Mouse (Mus musculus): ENCODE data around the gene Ephb3. TPM values are rescaled to one million over a fixed set of nuclear protein-coding genes. Genes with fewer than 3 reads are reported as not detected.
A peak's percentile ranks its signal among the peaks of the same experiment; 100 is the strongest.

Ephb3 gene
- polyA plus RNA-seq, 1 experiment, result not detected

GRCm38 (mm10) chr16:21235135-21235534 is 30.6 kb downstream of the Ephb3 start:
- no peak overlapping the region for H3K4me3 ChIP-seq (ENCODE audit: insufficient read depth, low read depth, low read length)
- WGBS, result 87% methylated on average over 8 of the region's 8 CpGs
- H3K4me1 ChIP-seq (ENCODE audit: control insufficient read depth, insufficient read depth, low read length), result peaks cover 9% of the 10 kb centered on the region; the same call in 1 of the 2 replicates
- H3K27ac ChIP-seq (ENCODE audit: insufficient read depth, low read depth, low read length), result no peak overlapping the region
- TF ChIP-seq CTCF (IDR thresholded peaks at IDR 0.05; ENCODE audit: insufficient read depth, low read depth, low read length) (no peak), POLR2A (IDR thresholded peaks at IDR 0.05; ENCODE audit: insufficient read depth, low read depth, low read length) (no peak)

GRCm38 (mm10) chr16:21238722-21239121 is 34.2 kb downstream of the Ephb3 start:
- 41% methylated on average over 5 of the region's 5 CpGs for WGBS
- no peak overlapping the region for H3K27ac ChIP-seq (ENCODE audit: insufficient read depth, low read depth, low read length)
- H3K4me3 ChIP-seq (ENCODE audit: insufficient read depth, low read depth, low read length), result no peak overlapping the region
- H3K4me1 ChIP-seq (ENCODE audit: control insufficient read depth, insufficient read depth, low read length), result peaks cover 12% of the 10 kb centered on the region; the same call in 1 of the 2 replicates
- no peak for TF ChIP-seq POLR2A (IDR thresholded peaks at IDR 0.05; ENCODE audit: insufficient read depth, low read depth, low read length)
- TF ChIP-seq CTCF (IDR thresholded peaks at IDR 0.05; ENCODE audit: insufficient read depth, low read depth, low read length), result no peak

GRCm38 (mm10) chr16:21240547-21240946 is 36.0 kb downstream of the Ephb3 start:
- no peak for TF ChIP-seq POLR2A (IDR thresholded peaks at IDR 0.05; ENCODE audit: insufficient read depth, low read depth, low read length)
- TF ChIP-seq CTCF (IDR thresholded peaks at IDR 0.05; ENCODE audit: insufficient read depth, low read depth, low read length), result no peak
- Histone ChIP-seq H3K4me1 (ENCODE audit: control insufficient read depth, insufficient read depth, low read length) (peaks cover 12% of the 10 kb centered on the region; the same call in 1 of the 2 replicates), H3K27ac (ENCODE audit: insufficient read depth, low read depth, low read length) (no peak overlapping the region), H3K4me3 (ENCODE audit: insufficient read depth, low read depth, low read length) (no peak overlapping the region)
- WGBS, result 96% methylated on average over 3 of the region's 3 CpGs

GRCm38 (mm10) chr16:21241030-21241429 is 36.5 kb downstream of the Ephb3 start:
- TF ChIP-seq POLR2A (IDR thresholded peaks at IDR 0.05; ENCODE audit: insufficient read depth, low read depth, low read length), result no peak
- no peak for TF ChIP-seq CTCF (IDR thresholded peaks at IDR 0.05; ENCODE audit: insufficient read depth, low read depth, low read length)
- H3K27ac ChIP-seq (ENCODE audit: insufficient read depth, low read depth, low read length), result no peak overlapping the region
- no peak overlapping the region for H3K4me3 ChIP-seq (ENCODE audit: insufficient read depth, low read depth, low read length)
- peaks cover 12% of the 10 kb centered on the region; the same call in 1 of the 2 replicates for H3K4me1 ChIP-seq (ENCODE audit: control insufficient read depth, insufficient read depth, low read length)

- peaks cover 24% of the 10 kb centered on the region for H3K4me1 ChIP-seq (ENCODE audit: control insufficient read depth, insufficient read depth, low read length)
- TF ChIP-seq POLR2A (IDR thresholded peaks at IDR 0.05; ENCODE audit: insufficient read depth, low read depth, low read length), result no peak
- no peak for TF ChIP-seq CTCF (IDR thresholded peaks at IDR 0.05; ENCODE audit: insufficient read depth, low read depth, low read length)
- no peak overlapping the region for H3K27ac ChIP-seq (ENCODE audit: insufficient read depth, low read depth, low read length)
- 85% methylated on average over 8 of the region's 8 CpGs for WGBS
- no peak overlapping the region for H3K4me3 ChIP-seq (ENCODE audit: insufficient read depth, low read depth, low read length)
Measured at GRCm38 (mm10) chr16:21242946-21243345, 38.4 kb downstream of the Ephb3 start.

GRCm38 (mm10) chr16:21244803-21245202 is 40.2 kb downstream of the Ephb3 start:
- H3K4me3 ChIP-seq (ENCODE audit: insufficient read depth, low read depth, low read length), result no peak overlapping the region
- WGBS, result 82% methylated on average over 3 of the region's 3 CpGs
- H3K27ac ChIP-seq (ENCODE audit: insufficient read depth, low read depth, low read length), result no peak overlapping the region
- H3K4me1 ChIP-seq (ENCODE audit: control insufficient read depth, insufficient read depth, low read length), result peaks cover 29% of the 10 kb centered on the region
- TF ChIP-seq CTCF (IDR thresholded peaks at IDR 0.05; ENCODE audit: insufficient read depth, low read depth, low read length), result no peak
- no peak for TF ChIP-seq POLR2A (IDR thresholded peaks at IDR 0.05; ENCODE audit: insufficient read depth, low read depth, low read length)

GRCm38 (mm10) chr16:21245387-21245786 is 40.8 kb downstream of the Ephb3 start:
- peaks cover 29% of the 10 kb centered on the region for H3K4me1 ChIP-seq (ENCODE audit: control insufficient read depth, insufficient read depth, low read length)
- WGBS, result 24% methylated on average over 7 of the region's 7 CpGs
- no peak overlapping the region for H3K4me3 ChIP-seq (ENCODE audit: insufficient read depth, low read depth, low read length)
- no peak for TF ChIP-seq POLR2A (IDR thresholded peaks at IDR 0.05; ENCODE audit: insufficient read depth, low read depth, low read length)
- TF ChIP-seq CTCF (IDR thresholded peaks at IDR 0.05; ENCODE audit: insufficient read depth, low read depth, low read length), result no peak
- no peak overlapping the region for H3K27ac ChIP-seq (ENCODE audit: insufficient read depth, low read depth, low read length)

GRCm38 (mm10) chr16:21245931-21246390 is 41.4 kb downstream of the Ephb3 start:
- TF ChIP-seq POLR2A (IDR thresholded peaks at IDR 0.05; ENCODE audit: insufficient read depth, low read depth, low read length), result no peak
- TF ChIP-seq CTCF (IDR thresholded peaks at IDR 0.05; ENCODE audit: insufficient read depth, low read depth, low read length), result peak; percentile 55
- Histone ChIP-seq H3K4me3 (ENCODE audit: insufficient read depth, low read depth, low read length) (peak overlapping the region; percentile 46), H3K4me1 (ENCODE audit: control insufficient read depth, insufficient read depth, low read length) (peaks cover 29% of the 10 kb centered on the region), H3K27ac (ENCODE audit: insufficient read depth, low read depth, low read length) (no peak overlapping the region)
- WGBS, result under 1% methylated on average over 29 of the region's 29 CpGs

GRCm38 (mm10) chr16:21246391-21247036 is 42.0 kb downstream of the Ephb3 start:
- H3K27ac ChIP-seq (ENCODE audit: insufficient read depth, low read depth, low read length), result no peak overlapping the region
- WGBS, result 6% methylated on average over 32 of the region's 33 CpGs
- peaks cover 29% of the 10 kb centered on the region for H3K4me1 ChIP-seq (ENCODE audit: control insufficient read depth, insufficient read depth, low read length)
- H3K4me3 ChIP-seq (ENCODE audit: insufficient read depth, low read depth, low read length), result peak overlapping the region; percentile 46
- TF ChIP-seq POLR2A (IDR thresholded peaks at IDR 0.05; ENCODE audit: insufficient read depth, low read depth, low read length) (no peak), CTCF (IDR thresholded peaks at IDR 0.05; ENCODE audit: insufficient read depth, low read depth, low read length) (no peak)
